Mouse (Mus musculus) limb, embryonic 12.5 days (tissue): ENCODE results near the gene Anxa5. TPM values are rescaled to one million over a fixed set of nuclear protein-coding genes. Genes with fewer than 3 reads are reported as not detected.

Experiments used
- ATAC-seq: fragments of 200-750 bp; cut with Nextera tagmentation; 2 replicates; pipeline ENCODE4 v1.8.0; 2017; ENCODE audit warnings: low read depth, moderate TSS enrichment; ENCODE audit not compliant: insufficient number of reproducible peaks, insufficient read depth, low FRiP score, low TSS enrichment
- H3K27ac ChIP-seq: fragments of 300-500 bp; sonication (generic); 2 replicates; pipeline ENCODE4 v1.5.1; 2016; ENCODE audit warnings: mild to moderate bottlenecking, moderate library complexity
- H3K27me3 ChIP-seq: fragments of 300-500 bp; sonication (generic); 2 replicates; pipeline ENCODE4 v1.6.1; 2016; ENCODE audit warnings: mild to moderate bottlenecking, moderate library complexity
- H3K36me3 ChIP-seq: fragments of 300-500 bp; sonication (generic); 2 replicates; pipeline ENCODE4 v1.6.1; 2016; ENCODE audit warnings: mild to moderate bottlenecking, moderate library complexity
- H3K4me1 ChIP-seq: fragments of 300-500 bp; sonication (generic); replicated peaks from 2 replicates; pipeline ENCODE4 v1.6.1; 2016
- H3K4me2 ChIP-seq: fragments of 300-500 bp; sonication (generic); 2 replicates; pipeline ENCODE4 v1.6.1; 2016; ENCODE audit warnings: mild to moderate bottlenecking, moderate library complexity
- H3K4me3 ChIP-seq: fragments of 300-500 bp; sonication (generic); replicated peaks from 2 replicates; pipeline ENCODE4 v1.5.1; 2016; ENCODE audit warnings: mild to moderate bottlenecking
- H3K9ac ChIP-seq: fragments of 300-500 bp; sonication (generic); replicated peaks from 2 replicates; pipeline ENCODE4 v1.6.1; 2016; ENCODE audit warnings: mild to moderate bottlenecking, moderate library complexity
- H3K9me3 ChIP-seq: fragments of 300-500 bp; sonication (generic); 2 replicates; pipeline ENCODE4 v1.6.1; 2016; ENCODE audit warnings: mild to moderate bottlenecking, moderate library complexity
- WGBS: fragments of 180-500 bp; shearing (Covaris S2); methylation state at CpG from one replicate; pipeline ENCODE4 v1.1.7; 2016; 5-methylcytosine and 5-hydroxymethylcytosine counted together
- polyA plus RNA-seq: library from polyadenylated mRNA; unstranded; fragments of >200 nt; fragmentation: Nextera tagmentation; extraction: Ambion mirVana; gene quantifications from 2 replicates; pipeline ENCODE4 v1.2.1, GENCODE M21; 2016

Anxa5 gene
- polyA plus RNA-seq, 1 experiment from 2014 or later, result 139 TPM

GRCm38 (mm10) chr3:36488367-36488766 lies 12.7 kb upstream of the Anxa5 start:
- no peak overlapping the region for H3K27ac ChIP-seq
- H3K9me3 ChIP-seq, result no peaks in the 10 kb centered on the region
- 85% methylated on average over 1 of the region's 1 CpGs for WGBS
- no peak for ATAC-seq
- no peak overlapping the region for H3K9ac ChIP-seq
- H3K4me3 ChIP-seq, result no peak overlapping the region
- peaks cover under 1% of the 10 kb centered on the region; the same call in 1 of the 2 replicates for H3K4me1 ChIP-seq
- H3K4me2 ChIP-seq, result no peak overlapping the region
- no peaks in the 10 kb centered on the region for H3K36me3 ChIP-seq
- no peaks in the 10 kb centered on the region for H3K27me3 ChIP-seq

- H3K4me1 ChIP-seq, result peaks cover 11% of the 10 kb centered on the region
- H3K27me3 ChIP-seq, result no peaks in the 10 kb centered on the region
- no peak overlapping the region for H3K27ac ChIP-seq
- no peaks in the 10 kb centered on the region for H3K36me3 ChIP-seq
- WGBS, result 88% methylated on average over 6 of the region's 6 CpGs
- H3K9me3 ChIP-seq, result no peaks in the 10 kb centered on the region
- no peak for ATAC-seq
- no peak overlapping the region for H3K9ac ChIP-seq
- no peak overlapping the region for H3K4me3 ChIP-seq
- H3K4me2 ChIP-seq, result no peak overlapping the region
Observed at GRCm38 (mm10) chr3:36486881-36487280, 11.2 kb upstream of the Anxa5 start.

GRCm38 (mm10) chr3:36486176-36486575 lies 10.5 kb upstream of the Anxa5 start:
- peaks cover 15% of the 10 kb centered on the region for H3K4me1 ChIP-seq
- no peak for ATAC-seq
- H3K9me3 ChIP-seq, result no peaks in the 10 kb centered on the region
- no peaks in the 10 kb centered on the region for H3K36me3 ChIP-seq
- no peaks in the 10 kb centered on the region for H3K27me3 ChIP-seq
- no peak overlapping the region for H3K4me2 ChIP-seq
- no peak overlapping the region for H3K4me3 ChIP-seq
- no peak overlapping the region for H3K9ac ChIP-seq
- WGBS, result 50% methylated on average over 6 of the region's 6 CpGs
- no peak overlapping the region for H3K27ac ChIP-seq

- H3K36me3 ChIP-seq, result no peaks in the 10 kb centered on the region
- H3K27me3 ChIP-seq, result no peaks in the 10 kb centered on the region
- H3K9ac ChIP-seq, result no peak overlapping the region
- H3K27ac ChIP-seq, result no peak overlapping the region
- WGBS, result 72% methylated on average over 4 of the region's 4 CpGs
- no peak overlapping the region for H3K4me2 ChIP-seq
- ATAC-seq, result no peak
- H3K4me1 ChIP-seq, result peaks cover 15% of the 10 kb centered on the region
- no peaks in the 10 kb centered on the region for H3K9me3 ChIP-seq
- no peak overlapping the region for H3K4me3 ChIP-seq
Observed at GRCm38 (mm10) chr3:36484292-36484691, 8.6 kb upstream of the Anxa5 start.

GRCm38 (mm10) chr3:36482940-36483339 lies 7.2 kb upstream of the Anxa5 start:
- H3K27me3 ChIP-seq, result no peaks in the 10 kb centered on the region
- no peak for ATAC-seq
- H3K36me3 ChIP-seq, result no peaks in the 10 kb centered on the region
- WGBS, result 41% methylated on average over 9 of the region's 9 CpGs
- no peak overlapping the region for H3K4me2 ChIP-seq
- H3K4me1 ChIP-seq, result peaks cover 15% of the 10 kb centered on the region
- no peak overlapping the region for H3K9ac ChIP-seq
- H3K9me3 ChIP-seq, result no peaks in the 10 kb centered on the region
- no peak overlapping the region for H3K4me3 ChIP-seq
- no peak overlapping the region for H3K27ac ChIP-seq

- H3K4me3 ChIP-seq, result no peak overlapping the region
- 15% methylated on average over 11 of the region's 11 CpGs for WGBS
- no peaks in the 10 kb centered on the region for H3K36me3 ChIP-seq
- H3K9me3 ChIP-seq, result no peaks in the 10 kb centered on the region
- 0 out of 2 replicates have a peak overlapping the region, but pooled peaks have one; percentile 13 for H3K4me2 ChIP-seq
- H3K9ac ChIP-seq, result no peak overlapping the region
- no peaks in the 10 kb centered on the region for H3K27me3 ChIP-seq
- peaks cover 21% of the 10 kb centered on the region for H3K4me1 ChIP-seq
- peak overlapping the region; percentile 50; the same call in 1 of the 2 replicates for H3K27ac ChIP-seq
- no peak for ATAC-seq
Observed at GRCm38 (mm10) chr3:36481776-36482193, 6.1 kb upstream of the Anxa5 start.

- H3K4me3 ChIP-seq, result no peak overlapping the region
- no peaks in the 10 kb centered on the region for H3K36me3 ChIP-seq
- H3K9me3 ChIP-seq, result no peaks in the 10 kb centered on the region
- no peaks in the 10 kb centered on the region for H3K27me3 ChIP-seq
- H3K4me2 ChIP-seq, result no peak overlapping the region
- ATAC-seq, result no peak
- H3K27ac ChIP-seq, result no peak overlapping the region
- 84% methylated on average over 2 of the region's 2 CpGs for WGBS
- H3K9ac ChIP-seq, result no peak overlapping the region
- H3K4me1 ChIP-seq, result peaks cover 27% of the 10 kb centered on the region
Observed at GRCm38 (mm10) chr3:36480486-36480885, 4.8 kb upstream of the Anxa5 start.

GRCm38 (mm10) chr3:36478776-36479175 lies 3.1 kb upstream of the Anxa5 start:
- H3K4me3 ChIP-seq, result no peak overlapping the region
- no peak for ATAC-seq
- no peak overlapping the region for H3K27ac ChIP-seq
- H3K4me2 ChIP-seq, result no peak overlapping the region
- peaks cover 27% of the 10 kb centered on the region for H3K4me1 ChIP-seq
- H3K27me3 ChIP-seq, result no peaks in the 10 kb centered on the region
- no peaks in the 10 kb centered on the region for H3K9me3 ChIP-seq
- H3K9ac ChIP-seq, result no peak overlapping the region
- no peaks in the 10 kb centered on the region for H3K36me3 ChIP-seq
- 88% methylated on average over 8 of the region's 8 CpGs for WGBS

- H3K9me3 ChIP-seq, result no peaks in the 10 kb centered on the region
- H3K27ac ChIP-seq, result peak overlapping the region; percentile 79
- no peak for ATAC-seq
- H3K4me1 ChIP-seq, result peaks cover 12% of the 10 kb centered on the region
- WGBS, result 22% methylated on average over 20 of the region's 20 CpGs
- peak overlapping the region; percentile 69 for H3K9ac ChIP-seq
- H3K36me3 ChIP-seq, result no peaks in the 10 kb centered on the region
- H3K4me3 ChIP-seq, result peak overlapping the region; percentile 68
- H3K27me3 ChIP-seq, result no peaks in the 10 kb centered on the region
- H3K4me2 ChIP-seq, result peak overlapping the region; percentile 84
Observed at GRCm38 (mm10) chr3:36476261-36477155, 814 bp upstream of the Anxa5 start.

- ATAC-seq, result no peak
- WGBS, result 3% methylated on average over 24 of the region's 24 CpGs
- Histone ChIP-seq H3K27ac (peak overlapping the region; percentile 81), H3K4me3 (peak overlapping the region; percentile 68), H3K4me2 (peak overlapping the region; percentile 84), H3K9me3 (no peaks in the 10 kb centered on the region), H3K9ac (peak overlapping the region; percentile 69), H3K36me3 (no peaks in the 10 kb centered on the region), H3K4me1 (peaks cover 12% of the 10 kb centered on the region), H3K27me3 (no peaks in the 10 kb centered on the region)
Observed at GRCm38 (mm10) chr3:36474938-36475483, 683 bp downstream of the Anxa5 start.

- Histone ChIP-seq H3K4me1 (peaks cover 12% of the 10 kb centered on the region), H3K9me3 (no peaks in the 10 kb centered on the region), H3K36me3 (no peaks in the 10 kb centered on the region), H3K4me2 (peak overlapping the region; percentile 84), H3K9ac (no peak overlapping the region), H3K27ac (no peak overlapping the region), H3K4me3 (peak overlapping the region; percentile 68), H3K27me3 (no peaks in the 10 kb centered on the region)
- 78% methylated on average over 5 of the region's 5 CpGs for WGBS
- ATAC-seq, result no peak
Observed at GRCm38 (mm10) chr3:36474421-36474820, 1.3 kb downstream of the Anxa5 start.
